Mouse (Mus musculus): ENCODE data around the gene Gm15155. TPM values are rescaled to one million over a fixed set of nuclear protein-coding genes. Genes with fewer than 3 reads are reported as not detected.

Gene Gm15155
- total and polyA plus RNA-seq, 2 experiments from 2014 or later = not detected

DNA sequence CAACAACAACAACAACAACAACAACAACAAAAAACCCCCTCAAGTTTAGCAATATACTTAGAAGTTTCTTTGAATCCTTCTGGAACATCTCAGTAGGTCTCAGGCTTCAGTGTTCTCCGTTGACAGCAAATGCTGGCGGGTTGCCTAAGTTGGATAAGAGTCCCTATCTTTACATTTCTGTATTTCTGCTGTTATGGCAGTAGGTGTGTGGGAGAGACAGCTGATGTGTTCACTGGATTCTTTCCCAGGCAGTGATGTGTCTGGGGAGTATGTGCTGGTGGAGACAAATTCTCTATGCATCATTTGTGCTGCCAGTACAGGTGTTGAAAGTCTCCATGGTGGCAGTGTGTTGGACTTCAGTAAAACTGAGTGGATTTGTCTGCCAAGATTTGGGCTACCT lies 23.3 kb upstream of the Gm15155 start:
- H3K9ac ChIP-seq = no peak overlapping the region
- no peak overlapping the region for H3K27ac ChIP-seq (ENCODE audit: low read depth, low read length)
- no peaks in the 10 kb centered on the region for H3K27me3 ChIP-seq (ENCODE audit: insufficient read depth, low read length)
- no peaks in the 10 kb centered on the region for H3K4me1 ChIP-seq (ENCODE audit: insufficient read depth)
- WGBS = 85% methylated on average over 2 of the region's 2 CpGs
- DNase-seq = no peak
- H3K4me3 ChIP-seq (ENCODE audit: low read depth, low read length) = no peak overlapping the region
- no peaks in the 10 kb centered on the region for H3K9me3 ChIP-seq (ENCODE audit: low read length)
- no peak for TF ChIP-seq CTCF (IDR thresholded peaks at IDR 0.05; ENCODE audit: low read depth)
- no peak overlapping the region for H3K4me2 ChIP-seq (ENCODE audit: low read depth)
- no peaks in the 10 kb centered on the region for H3K36me3 ChIP-seq (ENCODE audit: insufficient read depth)
- ATAC-seq = no peak

- H3K4me3 ChIP-seq (ENCODE audit: low read depth, low read length) = peak overlapping the region; percentile 50
- peak overlapping the region; percentile 53 for H3K9ac ChIP-seq
- WGBS = 26% methylated on average over 24 of the region's 24 CpGs
- ATAC-seq = peak; percentile 19
- H3K27me3 ChIP-seq (ENCODE audit: insufficient read depth, low read length) = no peaks in the 10 kb centered on the region
- peak overlapping the region; percentile 59 for H3K4me2 ChIP-seq (ENCODE audit: low read depth)
- no peak for TF ChIP-seq CTCF (IDR thresholded peaks at IDR 0.05; ENCODE audit: low read depth)
- no peak overlapping the region; the same call in 1 of the 2 replicates for H3K27ac ChIP-seq (ENCODE audit: low read depth, low read length)
- DNase-seq = no peak
- H3K9me3 ChIP-seq (ENCODE audit: low read length) = no peaks in the 10 kb centered on the region
- H3K36me3 ChIP-seq (ENCODE audit: insufficient read depth) = no peaks in the 10 kb centered on the region
- H3K4me1 ChIP-seq (ENCODE audit: insufficient read depth) = no peaks in the 10 kb centered on the region
Measured at GRCm38 (mm10) chrX:155622527-155622926, 2.0 kb upstream of the Gm15155 start.

DNA sequence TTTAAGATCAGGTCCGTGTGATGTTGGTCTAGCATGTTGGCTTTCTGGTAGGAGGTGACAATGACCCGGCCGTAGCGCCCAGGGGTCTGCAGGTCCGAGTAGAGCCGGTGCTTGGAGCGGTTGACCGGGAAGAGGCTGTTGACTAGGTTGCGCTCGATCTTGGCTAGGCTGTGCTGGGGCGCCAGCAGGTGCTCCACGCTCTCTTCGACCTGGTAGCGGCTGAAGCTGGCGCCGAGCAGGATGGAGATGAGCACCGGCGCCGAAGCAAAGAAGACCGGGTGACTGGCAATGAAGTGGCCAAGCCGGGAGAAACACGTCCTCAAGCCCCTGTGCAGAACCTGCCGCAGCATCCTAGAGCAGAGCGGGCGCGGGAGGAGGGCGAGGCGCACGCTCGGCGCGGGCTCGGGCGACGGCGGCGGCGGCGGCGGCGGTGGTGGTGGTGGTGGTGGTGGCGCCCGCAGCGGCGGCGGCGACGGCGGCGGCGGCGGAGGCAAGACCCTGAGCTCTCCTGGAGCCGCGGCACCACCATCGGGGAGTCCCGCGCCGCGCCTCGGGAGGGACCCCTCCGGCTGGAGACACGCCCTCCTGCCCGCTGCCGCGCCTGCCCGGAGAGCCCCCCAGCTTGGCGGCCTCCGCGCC lies 1.5 kb upstream of the Gm15155 start:
- Histone ChIP-seq H3K9me3 (ENCODE audit: low read length) (no peaks in the 10 kb centered on the region), H3K27ac (ENCODE audit: low read depth, low read length) (peak overlapping the region; percentile 57), H3K36me3 (ENCODE audit: insufficient read depth) (no peaks in the 10 kb centered on the region), H3K4me1 (ENCODE audit: insufficient read depth) (no peaks in the 10 kb centered on the region), H3K27me3 (ENCODE audit: insufficient read depth, low read length) (no peaks in the 10 kb centered on the region), H3K4me2 (ENCODE audit: low read depth) (peak overlapping the region; percentile 59), H3K9ac (peak overlapping the region; percentile 53), H3K4me3 (ENCODE audit: low read depth, low read length) (peak overlapping the region; percentile 50)
- DNase-seq (peak; percentile 32), ATAC-seq (peak; percentile 79)
- WGBS = 34% methylated on average over 38 of the region's 69 CpGs
- no peak for TF ChIP-seq CTCF (IDR thresholded peaks at IDR 0.05; ENCODE audit: low read depth)

GRCm38 (mm10) chrX:155623701-155624281 lies 750 bp upstream of the Gm15155 start, which contains the start of gene Ptchd1:
Ptchd1 (minus strand) TSS chrX:155623814.
- Histone ChIP-seq H3K27ac (ENCODE audit: low read depth, low read length) (peak within 1 kb of the TSS; percentile 57), H3K4me3 (ENCODE audit: low read depth, low read length) (peak within 1 kb of the TSS; percentile 50), H3K4me1 (ENCODE audit: insufficient read depth) (no peaks in the 10 kb centered on the region), H3K27me3 (ENCODE audit: insufficient read depth, low read length) (no peaks in the 10 kb centered on the region), H3K4me2 (ENCODE audit: low read depth) (peak within 1 kb of the TSS; percentile 59), H3K36me3 (ENCODE audit: insufficient read depth) (no peaks in the 10 kb centered on the region), H3K9me3 (ENCODE audit: low read length) (no peaks in the 10 kb centered on the region), H3K9ac (peak within 1 kb of the TSS; percentile 53)
- DNase-seq (peak; percentile 38), ATAC-seq (peak; percentile 76)
- 22% methylated on average over 33 of the region's 34 CpGs for WGBS
- no peak for TF ChIP-seq CTCF (IDR thresholded peaks at IDR 0.05; ENCODE audit: low read depth)

DNA sequence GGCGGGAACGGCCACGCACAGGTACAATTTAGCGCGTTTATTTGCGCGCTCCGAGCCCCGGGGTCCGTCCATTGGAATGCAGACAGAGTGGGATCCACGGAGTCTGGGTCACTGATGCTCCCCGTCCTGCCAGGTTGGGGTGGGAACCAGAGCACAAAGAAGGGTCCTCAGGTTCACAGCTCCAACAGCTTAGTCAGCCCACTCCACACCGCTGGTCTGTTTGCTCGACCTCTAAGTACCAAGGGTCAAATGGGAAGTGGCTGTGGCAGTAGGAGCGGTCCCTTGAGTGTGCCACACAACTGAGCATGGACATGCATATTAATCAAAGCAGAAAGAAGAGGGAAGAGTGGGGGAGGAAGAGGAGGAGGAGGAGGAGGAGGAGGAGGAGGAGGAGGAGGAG lies 354 bp downstream of the Gm15155 start:
- Histone ChIP-seq H3K27me3 (ENCODE audit: insufficient read depth, low read length) (no peaks in the 10 kb centered on the region), H3K4me3 (ENCODE audit: low read depth, low read length) (peak overlapping the region; percentile 50), H3K36me3 (ENCODE audit: insufficient read depth) (no peaks in the 10 kb centered on the region), H3K9me3 (ENCODE audit: low read length) (no peaks in the 10 kb centered on the region), H3K4me2 (ENCODE audit: low read depth) (peak overlapping the region; percentile 59), H3K9ac (no peak overlapping the region), H3K4me1 (ENCODE audit: insufficient read depth) (no peaks in the 10 kb centered on the region), H3K27ac (ENCODE audit: low read depth, low read length) (no peak overlapping the region)
- WGBS = 27% methylated on average over 15 of the region's 15 CpGs
- no peak for TF ChIP-seq CTCF (IDR thresholded peaks at IDR 0.05; ENCODE audit: low read depth)
- DNase-seq (no peak), ATAC-seq (no peak)

DNA sequence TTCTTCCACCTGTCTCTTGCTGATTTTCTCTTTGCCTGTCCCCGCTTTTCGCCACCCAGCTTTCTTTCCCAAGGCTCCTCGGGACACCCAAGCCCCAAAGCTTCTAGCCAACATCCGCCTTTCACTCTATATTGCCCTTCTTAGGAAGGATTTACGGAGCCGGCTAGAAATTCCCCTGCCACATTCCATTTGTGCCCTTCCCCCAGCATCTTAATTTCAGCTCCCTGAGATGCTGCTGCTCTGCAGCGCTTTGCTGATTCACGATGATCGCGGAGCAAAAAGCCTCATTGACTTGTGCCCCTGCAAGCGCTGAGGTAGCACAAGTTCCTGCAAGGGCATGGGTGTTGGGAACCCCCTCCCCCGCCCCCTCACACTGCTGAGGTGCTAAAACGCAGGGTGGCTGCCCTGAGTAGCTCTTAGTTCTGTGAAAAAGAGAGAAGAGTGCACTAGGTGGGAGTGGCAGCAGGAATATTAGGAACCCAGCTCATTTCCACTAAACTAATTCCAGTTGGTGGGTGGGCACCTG lies 1.2 kb downstream of the Gm15155 start:
- no peaks in the 10 kb centered on the region for H3K27me3 ChIP-seq (ENCODE audit: insufficient read depth, low read length)
- H3K4me1 ChIP-seq (ENCODE audit: insufficient read depth) = no peaks in the 10 kb centered on the region
- no peaks in the 10 kb centered on the region for H3K36me3 ChIP-seq (ENCODE audit: insufficient read depth)
- no peak overlapping the region for H3K9ac ChIP-seq
- peak overlapping the region; percentile 59 for H3K4me2 ChIP-seq (ENCODE audit: low read depth)
- peak; percentile 12 for DNase-seq
- peak overlapping the region; percentile 20 for H3K4me3 ChIP-seq (ENCODE audit: low read depth, low read length)
- ATAC-seq = no peak
- H3K27ac ChIP-seq (ENCODE audit: low read depth, low read length) = no peak overlapping the region
- TF ChIP-seq CTCF (IDR thresholded peaks at IDR 0.05; ENCODE audit: low read depth) = no peak
- WGBS = 18% methylated on average over 13 of the region's 13 CpGs
- H3K9me3 ChIP-seq (ENCODE audit: low read length) = no peaks in the 10 kb centered on the region

- H3K4me1 ChIP-seq (ENCODE audit: insufficient read depth) = no peaks in the 10 kb centered on the region
- no peaks in the 10 kb centered on the region for H3K36me3 ChIP-seq (ENCODE audit: insufficient read depth)
- 13% methylated on average over 1 of the region's 1 CpGs for WGBS
- H3K4me3 ChIP-seq (ENCODE audit: low read depth, low read length) = no peak overlapping the region
- no peak overlapping the region for H3K27ac ChIP-seq (ENCODE audit: low read depth, low read length)
- TF ChIP-seq CTCF (IDR thresholded peaks at IDR 0.05; ENCODE audit: low read depth) = peak; percentile 70
- peak; percentile 29 for DNase-seq
- no peak overlapping the region for H3K4me2 ChIP-seq (ENCODE audit: low read depth)
- H3K27me3 ChIP-seq (ENCODE audit: insufficient read depth, low read length) = no peaks in the 10 kb centered on the region
- no peaks in the 10 kb centered on the region for H3K9me3 ChIP-seq (ENCODE audit: low read length)
- no peak for ATAC-seq
- H3K9ac ChIP-seq = no peak overlapping the region
Measured at GRCm38 (mm10) chrX:155643975-155644374, 19.4 kb downstream of the Gm15155 start.

Data from forebrain, postnatal 0 days (tissue).